Mouse (Mus musculus) liver, embryonic 14.5 days (tissue): ENCODE results near the gene Glb1l2. TPM values are rescaled to one million over a fixed set of nuclear protein-coding genes. Genes with fewer than 3 reads are reported as not detected.

Experiments used
- ATAC-seq: fragments of 200-750 bp; cut with Nextera tagmentation; 2 replicates; pipeline ENCODE4 v1.8.0; 2017; ENCODE audit warnings: moderate number of reproducible peaks, mild to moderate bottlenecking, moderate library complexity; ENCODE audit not compliant: insufficient read depth
- DNase-seq, 3 experiments: peaks; one replicate each; pipeline ENCODE4 v3.0.0-alpha.2; 2012 to 2013; ENCODE audit warnings: low read depth in 3 of 3, low spot score in 3 of 3
- H3K27ac ChIP-seq: fragments of 300-500 bp; sonication (generic); 2 replicates; pipeline ENCODE4 v1.5.1; 2014; ENCODE audit warnings: moderate library complexity, mild to moderate bottlenecking, control low read depth, inconsistent platforms
- H3K27me3 ChIP-seq: fragments of 300-500 bp; sonication (generic); 2 replicates; pipeline ENCODE4 v1.6.1; 2014; ENCODE audit warnings: mild to moderate bottlenecking, low read length, moderate library complexity; ENCODE audit not compliant: control insufficient read depth, insufficient read depth
- H3K36me3 ChIP-seq: fragments of 300-500 bp; sonication (generic); replicated peaks from 2 replicates; pipeline ENCODE4 v1.6.1; 2014; ENCODE audit warnings: low read depth; ENCODE audit not compliant: control insufficient read depth, insufficient read depth
- H3K4me1 ChIP-seq, 2 experiments: fragments of 200-500 bp in 1 of 2; fragments of 300-500 bp in 1 of 2; sonication (generic) in 1 of 2; replicated peaks; 2 replicates each; pipeline ENCODE4 v1.6.1; 2012 to 2014; ENCODE audit warnings: antibody characterized with exemption in 1 of 2, inconsistent platforms in 1 of 2, low read length in 1 of 2; ENCODE audit not compliant: control insufficient read depth in 2 of 2, insufficient read depth in 2 of 2
- H3K4me2 ChIP-seq: fragments of 300-500 bp; sonication (generic); 2 replicates; pipeline ENCODE4 v1.6.1; 2014; ENCODE audit warnings: low read depth, mild to moderate bottlenecking, control low read depth, moderate library complexity
- H3K4me3 ChIP-seq, 2 experiments: fragments of 200-500 bp in 1 of 2; fragments of 300-500 bp in 1 of 2; sonication (generic) in 1 of 2; 2 replicates each; pipeline ENCODE4 v1.5.1; 2012 to 2014; ENCODE audit warnings: low read depth in 2 of 2, low read length in 2 of 2, mild to moderate bottlenecking in 2 of 2, control low read depth in 1 of 2, inconsistent platforms in 1 of 2, moderate library complexity in 1 of 2; ENCODE audit not compliant: insufficient read depth in 1 of 2
- H3K9ac ChIP-seq: fragments of 300-500 bp; sonication (generic); replicated peaks from 2 replicates; pipeline ENCODE4 v1.6.1; 2014; ENCODE audit warnings: mild to moderate bottlenecking, control low read depth, moderate library complexity
- H3K9me3 ChIP-seq: fragments of 300-500 bp; sonication (generic); 2 replicates; pipeline ENCODE4 v1.6.1; 2016; ENCODE audit warnings: low read length, mixed read lengths; ENCODE audit not compliant: control insufficient read depth
- CTCF ChIP-seq: IDR thresholded peaks from 2 replicates; pipeline ENCODE4 v1.5.1; 2016; ENCODE audit warnings: antibody characterized with exemption, low read depth, control low read depth
- EP300 ChIP-seq: IDR thresholded peaks from 2 replicates; pipeline ENCODE4 v1.6.1; 2016; ENCODE audit warnings: antibody characterized with exemption, low read depth
- WGBS: fragments of 180-500 bp; shearing (Covaris S2); extraction: QIAGEN DNeasy Blood & Tissue Kit; methylation state at CpG from one replicate; pipeline ENCODE4 v1.1.7; 2014; ENCODE audit not compliant: insufficient replicate concordance; 5-methylcytosine and 5-hydroxymethylcytosine counted together
- polyA plus RNA-seq, 2 experiments: library from polyadenylated mRNA; depleted of rRNA in 1 of 2; stranded (reverse) in 1 of 2; unstranded in 1 of 2; fragments of >200 nt; fragmentation: Nextera tagmentation in 1 of 2; extraction: Ambion mirVana in 1 of 2; gene quantifications; 2 replicates each; pipeline versions ENCODE4 v1.2.1 to v1.2.3; 2012 to 2014

The Glb1l2 gene
- polyA plus RNA-seq, 2 experiments: 0.06 TPM; not detected in 1

GRCm38 (mm10) chr9:26725709-26726108 lies 80.6 kb downstream of the Glb1l2 start:
- no peak for ATAC-seq
- no peaks in the 10 kb centered on the region for H3K36me3 ChIP-seq
- no peak overlapping the region for H3K9ac ChIP-seq
- no peaks in the 10 kb centered on the region for H3K4me1 ChIP-seq
- no peaks in the 10 kb centered on the region for H3K9me3 ChIP-seq
- H3K4me3 ChIP-seq: no peak overlapping the region
- no peak overlapping the region for H3K4me2 ChIP-seq
- H3K27ac ChIP-seq: no peak overlapping the region
- no peak for TF ChIP-seq EP300
- no peak for TF ChIP-seq CTCF
- H3K27me3 ChIP-seq: no peaks in the 10 kb centered on the region
- DNase-seq: no peak
- 67% methylated on average over 3 of the region's 3 CpGs for WGBS

- WGBS: 54% methylated on average over 7 of the region's 7 CpGs
- Histone ChIP-seq H3K27me3 (no peaks in the 10 kb centered on the region), H3K9me3 (no peaks in the 10 kb centered on the region), H3K9ac (no peak overlapping the region), H3K4me2 (no peak overlapping the region), H3K36me3 (no peaks in the 10 kb centered on the region), H3K4me1 (no peaks in the 10 kb centered on the region), H3K4me3 (no peak overlapping the region), H3K27ac (no peak overlapping the region)
- ATAC-seq (no peak), DNase-seq (no peak)
- no peak for TF ChIP-seq CTCF
- TF ChIP-seq EP300: no peak
These were observed 84.5 kb downstream of the Glb1l2 start for GRCm38 (mm10) chr9:26721771-26722170.

- WGBS: 53% methylated on average over 3 of the region's 3 CpGs
- Histone ChIP-seq H3K9ac (no peak overlapping the region), H3K4me1 (no peaks in the 10 kb centered on the region), H3K27me3 (no peaks in the 10 kb centered on the region), H3K4me2 (no peak overlapping the region), H3K9me3 (no peaks in the 10 kb centered on the region), H3K27ac (no peak overlapping the region), H3K4me3 (no peak overlapping the region), H3K36me3 (no peaks in the 10 kb centered on the region)
- TF ChIP-seq EP300 (no peak), CTCF (no peak)
- no peak for DNase-seq
- no peak for ATAC-seq
These were observed 87.9 kb downstream of the Glb1l2 start for GRCm38 (mm10) chr9:26718388-26718787.

Other genes starting within 250 kb of the Glb1l2 start
- 0.01 and 0.15 TPM in 2 replicates for gene B3gat1, start 72.7 kb downstream of the Glb1l2 start, polyA plus RNA-seq (2012; rRNA removed)
- not detected in 2 replicates for gene B3gat1, start 72.7 kb downstream of the Glb1l2 start, polyA plus RNA-seq (2014; fragmentation: Nextera tagmentation; extraction: Ambion mirVana)
- gene Glb1l3, start 54.4 kb upstream of the Glb1l2 start, polyA plus RNA-seq (2012; rRNA removed): not detected in 2 replicates
- not detected in 2 replicates for gene Glb1l3, start 54.4 kb upstream of the Glb1l2 start, polyA plus RNA-seq (2014; fragmentation: Nextera tagmentation; extraction: Ambion mirVana)
- gene Gm1110, start 116.6 kb upstream of the Glb1l2 start, polyA plus RNA-seq (2012; rRNA removed): not detected in 2 replicates
- gene Gm1110, start 116.6 kb upstream of the Glb1l2 start, polyA plus RNA-seq (2014; fragmentation: Nextera tagmentation; extraction: Ambion mirVana): 0.10 TPM in 1 of 2 replicates, not detected in the other
- 5.5 and 8.1 TPM in 2 replicates for gene Acad8, start 193.1 kb upstream of the Glb1l2 start, polyA plus RNA-seq (2012; rRNA removed)
- gene Acad8, start 193.1 kb upstream of the Glb1l2 start, polyA plus RNA-seq (2014; fragmentation: Nextera tagmentation; extraction: Ambion mirVana): 8.7 and 11.1 TPM in 2 replicates
- gene Thyn1, start 193.2 kb upstream of the Glb1l2 start, polyA plus RNA-seq (2012; rRNA removed): 13.7 and 22.6 TPM in 2 replicates
- gene Thyn1, start 193.2 kb upstream of the Glb1l2 start, polyA plus RNA-seq (2014; fragmentation: Nextera tagmentation; extraction: Ambion mirVana): 54.0 and 54.1 TPM in 2 replicates
- 5.3 and 8.3 TPM in 2 replicates for gene Vps26b, start 223.6 kb upstream of the Glb1l2 start, polyA plus RNA-seq (2012; rRNA removed)
- gene Vps26b, start 223.6 kb upstream of the Glb1l2 start, polyA plus RNA-seq (2014; fragmentation: Nextera tagmentation; extraction: Ambion mirVana): 8.0 and 9.5 TPM in 2 replicates
- 39.7 and 40.1 TPM in 2 replicates for gene Ncapd3, start 223.7 kb upstream of the Glb1l2 start, polyA plus RNA-seq (2012; rRNA removed)
- 33.7 and 39.7 TPM in 2 replicates for gene Ncapd3, start 223.7 kb upstream of the Glb1l2 start, polyA plus RNA-seq (2014; fragmentation: Nextera tagmentation; extraction: Ambion mirVana)